Mouse (Mus musculus) olfactory bulb, adult 2 months (tissue): Measurements from ENCODE around the gene Prr22.

Source experiments
- CTCF ChIP-seq: fragments of 200-500 bp; IDR thresholded peaks from 2 replicates; pipeline ENCODE4 v1.5.1; 2012; ENCODE audit warnings: low read depth, mild to moderate bottlenecking, low read length, moderate library complexity; ENCODE audit not compliant: insufficient read depth
- POLR2A ChIP-seq: fragments of 200-500 bp; IDR thresholded peaks from 2 replicates; pipeline ENCODE4 v1.6.1; 2012; ENCODE audit warnings: mild to moderate bottlenecking, low read depth, low read length, moderate library complexity; ENCODE audit not compliant: insufficient read depth

GRCm38 (mm10) chr17:56788886-56789285 lies 18.8 kb downstream of the Prr22 start:
- TF ChIP-seq CTCF = no peak
- TF ChIP-seq POLR2A = no peak
